In the genomic region with DNA sequence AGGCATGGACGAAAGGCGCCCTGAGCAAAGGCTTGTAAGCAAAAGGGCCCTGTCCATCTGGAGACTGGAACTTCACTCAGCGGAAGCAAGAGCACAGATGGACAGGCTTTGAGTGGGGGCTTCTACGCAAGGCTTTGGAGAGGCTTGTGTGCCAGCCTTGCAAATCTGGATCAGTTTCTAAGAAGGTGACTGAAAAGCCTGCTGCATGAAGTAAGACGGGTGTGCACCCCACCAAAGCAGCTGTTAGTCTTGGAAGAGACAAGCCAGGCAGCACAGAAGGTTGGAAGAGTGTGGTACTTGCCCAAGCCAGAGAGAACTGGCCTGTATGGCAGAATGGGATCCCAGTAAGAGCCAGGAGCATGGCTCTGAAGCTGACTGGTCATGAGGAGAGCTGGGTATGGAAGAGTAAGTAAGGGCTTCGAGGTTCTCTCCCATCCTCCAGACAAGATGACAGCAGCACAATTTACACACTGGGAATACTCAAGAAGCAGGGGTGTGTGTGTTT, we compare ENCODE assay signal across 23 mouse cellular contexts. TPM values are rescaled to one million over a fixed set of nuclear protein-coding genes. Genes with fewer than 3 reads are reported as not detected.
"Had no signal": no experiment of that assay in that cellular context is flagged by ENCODE, and none has a peak within 500 bp of the region (broad histone marks: within the 10 kb centered on the region; RNA-seq: fewer than 3 reads in every experiment).

No protein-coding gene starts in this region.

- H3K4me1 ChIP-seq: neural tube, embryonic 13.5 days had no signal

- H3K27ac ChIP-seq: kidney, postnatal 0 days; left cerebral cortex, adult 2 months; liver, embryonic 13.5 days; macrophage; neural tube, embryonic 13.5 days had no signal

- H3K9me3 ChIP-seq: liver, embryonic 13.5 days; neural tube, embryonic 13.5 days had no signal

- H3K4me3 ChIP-seq: left cerebral cortex, adult 2 months; liver, embryonic 13.5 days; myocyte; neural tube, embryonic 13.5 days had no signal

- DNase-seq: kidney, adult 2 months; kidney, postnatal 25 days; layer of hippocampus, postnatal 36 days; liver, embryonic 13.5 days; lung, adult 2 months; midbrain, embryonic 14.5 days; retina, postnatal 1 day; thymus, adult 2 months; thymus, postnatal 14 days; thymus, postnatal 4 days had no signal

- H3K9ac ChIP-seq: liver, embryonic 13.5 days; neural tube, embryonic 13.5 days had no signal

- H3K27me3 ChIP-seq: liver, embryonic 13.5 days; neural tube, embryonic 13.5 days had no signal

- H3K4me2 ChIP-seq: liver, embryonic 13.5 days; neural tube, embryonic 13.5 days had no signal

RNA-seq across cellular contexts. Expression of gene Saa3, which starts 14.9 kb away (rescaled TPM):
- polyA plus RNA-seq: kidney, embryonic 14.5 days; midbrain, embryonic 14.5 days had no signal

RNA-seq across cellular contexts. Expression of gene Tph1, which starts 28.2 kb away (rescaled TPM):
- polyA plus RNA-seq: kidney, adult 2 months; liver, adult 2 months; liver, embryonic 13.5 days; lung, adult 2 months; macrophage; spleen, adult 2 months had no signal

RNA-seq across cellular contexts. Expression of gene Saa4, which starts 31.8 kb away (rescaled TPM):
- polyA plus RNA-seq: kidney, adult 2 months; kidney, embryonic 14.5 days; kidney, postnatal 0 days; limb, embryonic 11.5 days; limb, embryonic 14.5 days; lung, embryonic 16.5 days; macrophage; midbrain, embryonic 14.5 days; myocyte; neural tube, embryonic 13.5 days; small intestine, adult 2 months; spleen, adult 2 months had no signal

RNA-seq across cellular contexts. Expression of gene Saa1, which starts 42.2 kb away (rescaled TPM):
- polyA plus RNA-seq: kidney, adult 2 months; limb, embryonic 11.5 days; liver, embryonic 16.5 days; lung, adult 2 months; macrophage; midbrain, embryonic 14.5 days; myocyte; small intestine, adult 2 months; spleen, adult 2 months had no signal
